Mouse (Mus musculus) kidney, adult 18-20 months (tissue): Measurements from ENCODE around the gene Hrk.

Source experiments
- DNase-seq: peaks from one replicate; pipeline ENCODE4 v3.0.0; 2021

The Hrk gene

GRCm38 (mm10) chr5:118230071-118230611, 65.7 kb downstream of the Hrk start:
- DNase-seq: no peak

- DNase-seq: no peak
Observed at GRCm38 (mm10) chr5:118236891-118237290, 72.4 kb downstream of the Hrk start.
